Mouse (Mus musculus): ENCODE measurements around the gene Abcc4.

DNA sequence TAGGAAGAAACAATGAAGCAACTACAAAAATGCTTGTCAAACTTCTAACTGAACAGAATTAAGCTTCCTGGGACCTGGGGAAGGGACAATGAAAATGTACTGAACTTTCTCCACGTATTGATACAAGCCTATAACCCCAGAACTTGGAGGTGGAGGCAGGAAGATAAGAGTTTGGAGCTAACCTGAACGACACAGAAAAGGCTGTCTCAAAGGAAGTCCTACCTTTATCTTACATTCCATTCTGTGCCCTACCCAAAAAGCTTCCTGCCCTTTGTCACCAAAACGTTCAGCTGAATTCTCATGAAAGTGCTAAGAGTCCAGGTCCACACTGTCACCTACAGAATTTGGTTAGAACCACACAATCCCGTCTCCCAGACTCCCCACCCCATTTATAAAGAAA, 48.8 kb downstream of the Abcc4 start:
- no peak for TF ChIP-seq CTCF (IDR thresholded peaks at IDR 0.05; ENCODE audit: low read depth)
- no peak for TF ChIP-seq EP300 (IDR thresholded peaks at IDR 0.05; ENCODE audit: low read depth)

Measured in liver, postnatal 0 days (tissue).